Mouse (Mus musculus) spleen, postnatal 10 days (tissue): ENCODE results near the gene Plcd3.
A peak's percentile ranks its signal among the peaks of the same experiment; 100 is the strongest.

Source experiments
- DNase-seq, 2 experiments: peaks; one replicate each; pipeline ENCODE4 v3.0.0; 2021 to 2022; ENCODE audit warnings: low spot score in 2 of 2

Gene Plcd3

DNA sequence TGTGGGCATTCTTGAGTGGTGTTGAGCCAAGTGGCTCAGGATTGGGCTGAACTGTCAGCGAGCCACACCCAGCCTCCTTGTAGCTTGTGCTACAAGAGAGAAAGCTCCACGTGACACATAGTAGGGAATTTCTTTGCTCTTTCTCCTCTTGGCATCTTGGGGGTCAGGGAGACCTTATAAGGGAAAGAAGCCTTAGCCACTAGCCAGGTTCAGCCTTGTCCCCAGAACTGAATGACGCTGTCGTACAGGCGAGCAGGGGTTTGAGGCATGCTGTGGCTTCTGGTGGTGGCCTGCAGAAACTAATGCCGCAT lies 34.5 kb downstream of the Plcd3 start:
- no peak for DNase-seq

GRCm38 (mm10) chr11:103066191-103067050 lies 35.0 kb downstream of the Plcd3 start:
- no peak for DNase-seq

DNA sequence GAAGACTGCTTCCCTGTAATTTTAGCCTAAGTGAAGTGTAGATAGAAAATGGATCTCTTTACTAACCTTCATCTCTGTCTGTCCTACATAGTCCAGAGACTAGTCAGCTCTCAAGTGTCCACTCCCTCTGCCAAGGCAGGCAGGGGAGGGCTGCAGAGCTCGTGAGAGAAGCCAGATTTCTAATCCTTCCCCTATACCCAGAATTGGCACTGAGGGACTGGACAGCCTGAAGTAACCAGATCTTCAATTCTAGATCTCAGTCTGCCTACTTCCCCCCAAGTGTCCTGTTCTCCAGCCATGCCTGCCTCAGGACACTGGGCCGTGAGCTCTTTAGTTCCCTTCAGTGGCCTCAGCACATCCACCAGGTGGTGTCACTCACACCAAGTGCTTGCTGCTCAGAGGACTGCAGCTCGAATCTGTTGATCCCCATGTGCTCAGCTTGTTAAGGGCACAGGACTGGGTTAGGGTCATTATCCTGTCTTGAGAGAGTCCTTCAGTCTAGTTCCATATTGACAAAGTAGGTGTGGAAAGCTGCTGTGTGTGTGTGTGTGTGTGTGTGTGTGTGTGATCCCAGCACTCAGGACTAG lies 42.9 kb downstream of the Plcd3 start:
- no peak for DNase-seq

- no peak for DNase-seq
Measured at GRCm38 (mm10) chr11:103056636-103057035, 44.8 kb downstream of the Plcd3 start.

- peak; percentile 62 to 82 for DNase-seq
Measured at GRCm38 (mm10) chr11:103054798-103055197, 46.7 kb downstream of the Plcd3 start.

- DNase-seq = no peak
Measured at GRCm38 (mm10) chr11:103053191-103054076, 48.0 kb downstream of the Plcd3 start.

- DNase-seq = no peak
Measured at GRCm38 (mm10) chr11:103052078-103052477, 49.4 kb downstream of the Plcd3 start.

GRCm38 (mm10) chr11:103051249-103051691 lies 50.2 kb downstream of the Plcd3 start:
- no peak for DNase-seq

- DNase-seq = no peak
Measured at GRCm38 (mm10) chr11:103050153-103050552, 51.3 kb downstream of the Plcd3 start.

DNA sequence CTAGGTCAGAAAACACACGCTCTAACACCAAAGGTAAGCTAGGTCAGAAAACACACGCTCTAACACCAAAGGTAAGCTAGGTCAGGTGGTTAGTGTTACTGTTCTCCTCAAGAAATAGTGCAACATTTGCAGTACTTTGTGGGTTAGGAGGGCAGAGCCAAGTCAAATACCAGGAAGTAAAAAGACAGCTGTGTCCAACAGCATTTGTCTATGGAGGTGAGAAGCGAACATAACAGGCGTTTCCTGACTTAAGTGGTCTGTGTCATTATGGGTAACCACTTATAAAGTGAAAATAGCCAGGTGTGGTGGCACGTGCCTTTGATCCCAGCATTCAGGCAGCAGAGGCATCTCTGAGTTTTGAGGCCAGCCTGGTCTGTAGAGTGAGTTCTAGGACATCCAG lies 51.8 kb downstream of the Plcd3 start:
- no peak for DNase-seq

GRCm38 (mm10) chr11:103046286-103046685 lies 55.2 kb downstream of the Plcd3 start:
- DNase-seq = no peak

DNA sequence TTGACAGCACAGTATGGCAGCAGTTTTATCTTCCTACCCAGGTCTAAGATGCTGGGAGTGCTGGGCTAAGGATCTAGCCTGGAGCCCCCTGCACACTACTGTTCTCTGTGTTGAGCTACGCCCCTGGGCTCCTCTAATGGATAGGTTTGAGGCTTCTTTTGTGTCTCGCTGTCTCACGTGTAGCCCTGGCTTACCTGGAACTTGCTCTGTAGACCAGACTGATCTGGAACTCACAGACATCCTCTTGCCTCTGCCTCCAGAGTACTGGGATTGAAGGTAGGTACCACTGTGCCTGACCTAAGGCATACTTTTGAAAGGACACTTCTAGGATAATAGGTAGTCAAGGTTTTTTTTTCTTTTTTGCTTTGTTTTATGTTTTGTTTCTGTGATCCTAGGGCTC lies 57.5 kb downstream of the Plcd3 start:
- DNase-seq = no peak

GRCm38 (mm10) chr11:103042828-103043227 lies 58.6 kb downstream of the Plcd3 start:
- DNase-seq = no peak

- no peak for DNase-seq
Measured at GRCm38 (mm10) chr11:103038037-103038436, 63.4 kb downstream of the Plcd3 start.

- no peak for DNase-seq
Measured at GRCm38 (mm10) chr11:103036881-103037465, 64.5 kb downstream of the Plcd3 start.

DNA sequence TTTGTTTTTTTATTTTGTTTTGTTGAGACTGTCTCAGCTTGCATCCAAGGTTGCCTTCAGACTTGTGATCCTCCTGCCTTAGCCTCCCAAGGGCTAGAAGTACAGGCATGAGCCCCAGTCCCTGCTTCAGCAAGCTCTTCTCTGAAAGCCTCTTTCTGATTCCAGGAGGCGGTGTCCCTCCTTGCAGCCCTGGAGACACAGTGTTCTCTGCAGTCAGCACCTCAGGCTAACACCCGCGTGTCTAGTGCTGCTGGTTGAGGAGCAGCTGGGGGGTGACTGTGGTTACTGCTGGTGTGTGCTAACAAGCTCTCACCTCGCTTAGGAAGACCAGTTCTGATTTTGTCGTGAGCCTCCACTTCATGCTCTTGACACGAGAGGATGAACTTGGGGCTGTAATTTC lies 66.5 kb downstream of the Plcd3 start:
- DNase-seq = no peak

GRCm38 (mm10) chr11:103033030-103033429 lies 68.4 kb downstream of the Plcd3 start:
- no peak for DNase-seq

DNA sequence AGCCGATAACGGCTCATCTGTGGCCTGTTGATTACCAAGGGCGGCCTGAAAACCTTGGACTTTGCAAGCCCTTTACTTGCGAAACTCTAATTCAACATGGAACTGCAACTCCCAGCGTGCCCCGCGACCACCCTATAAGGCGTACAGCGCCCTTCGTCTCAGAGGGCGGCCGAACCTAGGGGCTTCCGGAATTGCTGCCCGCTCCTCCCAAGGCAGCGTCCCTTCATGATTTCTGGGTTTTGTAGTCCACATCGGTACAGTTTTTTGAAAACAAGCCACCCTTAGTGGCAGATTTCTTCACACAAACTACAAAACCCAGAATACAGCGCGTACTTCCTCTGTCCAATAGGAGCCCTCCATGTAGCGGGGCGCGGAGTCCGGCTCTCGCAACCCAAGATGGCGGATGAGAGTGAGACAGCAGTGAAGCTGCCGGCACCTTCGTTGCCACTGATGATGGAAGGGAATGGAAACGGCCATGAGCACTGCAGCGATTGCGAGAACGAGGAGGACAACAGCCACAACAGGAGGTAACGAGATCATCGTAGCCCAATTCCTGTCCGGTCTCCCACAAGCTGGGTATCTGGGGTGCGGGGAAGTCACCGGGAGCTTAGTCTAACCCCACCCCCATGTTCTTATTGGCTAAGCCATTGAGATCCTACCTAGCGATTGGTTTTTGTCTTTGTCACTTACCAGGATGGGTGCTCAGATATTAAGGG lies 73.1 kb downstream of the Plcd3 start, which contains the start of the genes Nmt1 and Dcakd:
TSS of gene Nmt1 (plus strand) at position 15 of the 716 bp plus-strand sequence.
TSS of gene Dcakd (minus strand) at position 158 of the 716 bp plus-strand sequence.
- peak; percentile 94 to 95 for DNase-seq

DNA sequence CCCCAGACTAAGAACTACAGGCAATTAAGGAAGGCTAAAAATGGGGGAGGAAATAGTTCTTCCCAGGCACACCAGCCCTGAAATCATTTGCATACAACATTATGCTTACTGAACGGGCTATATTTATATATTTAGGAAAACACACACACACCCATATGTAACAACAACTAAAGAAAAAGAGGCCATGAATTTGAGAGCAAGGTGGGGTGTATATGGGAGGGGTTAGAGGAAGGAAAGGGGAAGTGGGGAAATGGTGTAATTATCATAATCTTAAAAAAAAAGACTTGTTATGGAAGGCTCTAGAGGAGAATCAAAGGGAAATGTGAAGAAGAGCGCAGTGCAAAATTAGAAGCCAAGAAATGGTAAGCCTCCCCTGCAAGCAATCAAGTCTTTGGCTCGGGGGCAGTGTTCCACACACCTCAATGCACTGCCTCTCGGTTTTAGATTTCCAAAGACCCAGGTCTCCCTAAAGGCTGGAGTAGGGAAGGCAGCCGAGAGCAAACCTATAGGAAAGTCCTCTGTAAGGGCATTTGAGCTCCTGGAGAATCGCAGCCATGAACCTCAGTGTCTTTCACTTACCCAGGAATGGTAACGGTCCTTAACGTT lies 73.8 kb downstream of the Plcd3 start:
- DNase-seq = no peak

DNA sequence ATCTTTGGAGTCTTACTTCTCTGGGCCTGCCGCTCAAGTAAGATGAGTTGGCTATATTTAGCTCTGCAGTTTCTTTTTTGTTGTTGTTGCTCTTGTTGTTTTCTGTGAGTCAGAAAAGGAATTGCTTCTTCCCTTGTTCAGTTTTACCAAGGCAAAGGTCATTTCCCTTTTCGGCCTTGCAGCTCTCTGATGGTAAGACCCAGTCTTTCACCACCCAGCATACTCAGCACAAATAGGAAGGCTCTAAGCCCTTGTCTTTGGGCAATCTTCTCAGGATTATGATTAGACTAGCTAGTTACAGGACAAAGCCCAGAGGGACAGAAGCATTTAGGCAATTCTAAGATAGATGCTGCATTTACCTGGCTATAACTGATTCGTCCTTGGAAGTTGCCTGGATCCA lies 74.6 kb downstream of the Plcd3 start:
- no peak for DNase-seq

DNA sequence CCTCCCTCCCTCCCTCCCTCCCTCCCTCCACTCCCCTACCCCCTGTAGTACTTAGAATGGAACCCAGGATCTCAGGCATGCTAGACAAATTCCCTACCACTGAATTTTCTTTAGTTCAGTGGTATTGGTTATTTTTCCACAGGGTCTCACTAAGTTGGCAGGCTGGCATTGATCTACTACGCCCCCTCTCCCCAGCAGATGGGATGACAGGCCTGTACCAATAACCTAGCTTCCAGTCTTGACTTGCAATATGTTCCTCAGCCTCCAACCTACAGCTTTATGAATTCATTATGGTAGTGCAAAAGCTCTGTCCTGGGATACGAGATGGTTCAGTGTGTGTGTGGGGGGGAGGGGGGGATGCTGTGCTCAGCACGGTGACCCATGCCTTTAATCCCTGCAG lies 77.5 kb downstream of the Plcd3 start:
- no peak for DNase-seq
